Mouse (Mus musculus) skeletal muscle tissue, adult 2 months (tissue): ENCODE data around the gene Herpud2.
"Not testable (repeated sequence)": the region's sequence is repeated elsewhere in the genome, so short reads cannot be mapped to it uniquely, and the experiment has no call there.

Experiments
- DNase-seq: peaks from one replicate; pipeline ENCODE4 v3.0.0-alpha.2; 2012; ENCODE audit warnings: low read depth, low spot score

Gene Herpud2

DNA sequence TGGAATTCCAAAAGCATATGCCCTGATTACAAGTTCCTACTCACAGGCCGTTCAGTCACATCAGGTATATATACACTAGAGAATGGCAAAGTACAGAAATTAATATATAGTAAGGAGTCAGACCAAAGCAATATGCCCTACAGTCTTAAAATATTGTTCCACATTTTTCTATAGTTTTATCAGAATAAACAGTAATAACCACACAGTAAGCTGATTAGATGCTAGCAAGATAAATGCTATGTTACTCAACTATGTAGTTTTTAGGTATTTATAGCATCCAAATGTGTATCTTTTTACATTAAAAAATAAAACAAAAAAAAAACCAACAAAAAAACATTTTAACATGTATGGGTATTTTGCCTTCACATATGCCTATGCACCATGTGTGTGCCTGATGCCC is 5.7 kb downstream of the Herpud2 start:
- DNase-seq = no peak

DNA sequence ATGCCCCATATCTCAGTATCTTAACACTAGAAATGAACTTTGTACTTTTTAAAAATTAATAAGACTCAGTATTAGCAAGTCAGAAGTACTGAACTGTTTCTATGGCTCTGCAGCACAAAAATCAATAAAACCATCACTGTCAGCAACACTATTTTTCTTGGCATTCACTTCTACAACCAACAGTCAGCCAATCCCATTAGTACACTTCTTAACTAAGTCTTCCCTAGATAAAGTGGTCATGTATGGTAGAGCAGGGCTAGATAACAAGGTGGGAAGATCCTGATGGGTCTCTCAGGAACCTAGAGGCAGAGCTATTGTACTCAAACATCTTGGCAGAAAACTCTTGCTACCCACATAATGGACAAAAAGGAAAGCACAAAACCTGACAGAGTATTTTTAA is 7.7 kb downstream of the Herpud2 start:
- DNase-seq = no peak

DNA sequence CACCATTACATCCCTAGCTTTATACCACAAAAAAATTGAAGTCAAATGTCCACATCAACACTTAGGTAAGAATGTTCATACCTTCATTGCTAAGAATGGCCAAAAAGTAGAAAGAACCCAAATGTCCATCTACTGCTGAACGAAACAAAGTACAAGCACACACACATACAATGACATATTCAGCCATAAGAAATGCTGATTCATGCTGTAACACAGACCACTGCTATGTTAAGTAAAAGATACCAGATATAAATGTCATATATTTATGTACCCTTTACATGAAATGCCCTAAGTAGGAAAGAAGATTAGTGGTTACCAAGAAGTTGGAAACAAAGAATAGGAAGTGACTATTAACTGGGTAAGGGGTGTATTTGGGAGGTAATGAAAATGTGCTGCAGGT is 8.6 kb downstream of the Herpud2 start:
- DNase-seq = no peak

DNA sequence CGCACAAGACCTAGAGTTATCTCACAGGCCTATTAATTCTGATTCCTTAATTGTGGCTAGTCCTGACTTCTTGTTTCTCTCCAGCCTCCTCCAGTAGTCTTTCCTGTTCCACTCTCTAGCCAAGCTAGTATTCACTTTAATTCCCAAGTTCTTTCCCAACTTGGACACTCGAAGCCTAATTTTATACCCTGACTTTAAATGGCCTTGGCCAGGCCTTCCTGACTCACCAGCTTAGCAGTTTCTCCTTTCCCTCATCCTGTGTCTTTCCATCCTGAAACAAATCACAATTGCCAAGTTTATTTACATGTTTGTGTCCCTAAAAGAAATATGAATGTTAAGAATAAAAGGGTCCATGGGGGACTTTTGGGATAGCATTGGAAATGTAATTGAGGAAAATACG is 9.6 kb downstream of the Herpud2 start:
- DNase-seq = no peak

DNA sequence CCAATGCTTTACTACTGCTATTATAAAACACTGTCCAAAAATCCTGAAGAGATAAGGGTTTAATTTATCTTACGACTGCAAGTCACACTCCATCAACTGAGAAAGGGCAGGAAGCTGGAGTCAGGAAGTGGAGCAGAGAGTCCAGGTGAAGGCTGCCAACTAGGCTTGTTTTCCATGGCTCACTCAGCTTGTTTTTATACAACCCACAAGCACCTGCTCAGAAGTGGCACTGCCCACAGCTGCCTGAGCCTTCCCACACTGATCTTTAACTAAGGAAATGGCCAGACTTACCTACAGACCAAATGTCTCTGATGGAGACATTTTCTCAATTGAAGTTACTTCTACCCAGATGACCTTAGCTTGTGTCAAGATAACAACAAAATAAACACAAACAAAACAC is 11.3 kb downstream of the Herpud2 start:
- DNase-seq = peak; percentile 76

DNA sequence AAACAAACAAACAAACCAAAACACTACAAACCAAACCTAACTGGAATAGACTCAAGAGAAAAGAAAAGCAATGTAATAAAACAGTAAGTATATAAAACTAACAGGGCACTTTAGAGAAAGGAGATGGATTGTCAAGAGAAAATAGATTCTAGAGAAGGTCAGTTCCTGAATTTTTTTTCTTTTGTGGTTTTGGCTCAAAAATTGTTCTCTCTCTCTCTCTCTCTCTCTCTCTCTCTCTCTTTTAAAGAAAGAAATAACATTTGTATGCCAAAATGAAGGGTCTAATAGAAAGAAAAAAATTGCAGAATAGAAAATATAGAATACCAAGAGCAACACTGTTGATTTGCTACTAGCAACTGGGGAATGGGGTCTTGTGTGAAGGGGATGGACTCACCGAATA is 12.7 kb downstream of the Herpud2 start:
- no peak for DNase-seq

DNA sequence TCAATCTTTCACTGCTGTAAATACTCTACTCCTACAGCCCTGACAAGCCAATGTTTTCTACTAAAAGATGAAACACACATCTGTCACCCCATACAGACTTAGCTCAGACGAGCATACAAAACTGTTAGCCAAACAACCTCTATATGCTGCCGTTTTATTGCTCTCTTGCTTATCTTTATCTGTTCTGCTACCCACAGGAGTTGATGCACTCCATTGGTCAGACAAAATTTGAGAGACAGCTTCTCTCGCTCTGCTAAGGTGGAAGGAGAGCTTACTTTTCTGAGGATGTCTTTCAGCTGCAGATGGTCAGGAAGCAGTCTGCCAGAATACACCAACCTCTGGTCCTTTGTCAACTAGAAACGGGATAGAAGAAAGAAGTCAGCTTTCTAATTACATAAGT is 18.7 kb downstream of the Herpud2 start:
- DNase-seq = no peak

DNA sequence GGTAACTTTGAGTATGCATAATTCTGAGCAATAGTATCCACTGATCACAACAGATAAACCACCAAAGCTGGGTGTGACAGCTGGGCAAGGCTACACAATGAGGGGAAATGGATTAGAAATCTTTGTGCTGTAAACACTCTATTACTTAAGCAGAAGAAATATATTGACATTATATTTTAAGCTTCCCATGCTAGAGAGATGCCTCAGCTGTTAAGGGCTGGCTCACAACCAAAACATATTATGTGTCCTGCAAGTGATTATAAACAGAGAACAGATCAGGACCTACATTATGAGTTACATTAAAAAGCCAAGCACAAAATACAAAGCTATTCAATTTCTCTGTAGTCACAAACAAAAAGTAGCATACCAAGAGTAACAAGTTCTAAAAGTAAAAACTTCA is 19.4 kb downstream of the Herpud2 start:
- no peak for DNase-seq

DNA sequence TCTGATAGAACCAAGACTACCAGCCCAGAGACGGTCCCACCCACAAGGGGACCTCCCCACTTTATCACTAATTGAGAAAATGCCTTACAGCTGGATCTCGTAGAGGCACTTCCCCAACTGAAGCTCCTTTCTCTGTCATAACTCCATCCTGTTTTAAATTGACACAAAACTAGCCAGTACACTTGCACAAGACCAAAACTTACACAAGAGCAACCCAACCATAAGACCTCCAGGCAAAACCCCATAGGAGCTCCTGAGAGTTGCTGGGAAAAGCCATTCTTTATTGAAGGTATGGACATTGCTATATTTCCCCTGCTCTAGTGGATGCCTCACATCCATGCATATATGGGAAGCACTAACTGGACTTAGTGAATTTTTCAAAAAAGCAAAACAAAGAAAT is 27.6 kb downstream of the Herpud2 start:
- DNase-seq = no peak

DNA sequence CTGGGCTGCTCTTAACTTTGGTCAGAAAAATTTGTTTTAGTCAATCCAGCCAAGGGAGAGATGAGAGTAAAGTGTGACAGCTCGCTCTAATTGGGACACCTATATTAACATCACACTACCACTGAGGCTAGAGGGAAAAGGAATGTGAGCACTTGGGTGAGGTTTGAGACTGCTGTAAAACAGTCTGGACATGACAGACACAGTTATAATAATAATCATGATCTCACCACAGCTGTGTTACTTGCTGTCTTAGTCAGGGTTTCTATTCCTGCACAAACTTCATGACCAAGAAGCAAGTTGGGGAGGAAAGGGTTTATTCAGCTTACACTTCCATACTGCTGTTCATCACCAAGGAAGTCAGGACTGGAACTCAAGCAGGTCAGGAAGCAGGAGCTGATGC is 28.0 kb downstream of the Herpud2 start:
- not testable (repeated sequence) for DNase-seq

DNA sequence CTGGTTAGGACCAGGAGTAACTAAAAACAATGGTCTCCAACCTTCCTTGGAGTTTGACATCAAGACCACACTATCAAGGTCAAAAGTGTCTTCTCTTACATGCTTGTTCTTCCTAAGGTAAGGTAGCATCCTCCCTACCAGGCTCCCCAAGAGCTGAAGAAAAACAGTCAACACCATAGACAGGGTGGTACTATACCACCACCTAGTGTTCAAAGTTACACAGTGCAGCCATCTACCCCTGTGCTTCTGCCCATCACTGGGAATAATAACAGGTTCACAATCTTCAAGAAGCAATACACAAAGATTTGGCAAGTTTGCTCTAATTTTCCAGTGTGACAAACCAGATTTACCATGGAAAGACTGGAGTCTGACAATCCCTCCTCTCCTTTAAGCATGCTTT is 47.0 kb downstream of the Herpud2 start:
- peak; percentile 20 for DNase-seq

DNA sequence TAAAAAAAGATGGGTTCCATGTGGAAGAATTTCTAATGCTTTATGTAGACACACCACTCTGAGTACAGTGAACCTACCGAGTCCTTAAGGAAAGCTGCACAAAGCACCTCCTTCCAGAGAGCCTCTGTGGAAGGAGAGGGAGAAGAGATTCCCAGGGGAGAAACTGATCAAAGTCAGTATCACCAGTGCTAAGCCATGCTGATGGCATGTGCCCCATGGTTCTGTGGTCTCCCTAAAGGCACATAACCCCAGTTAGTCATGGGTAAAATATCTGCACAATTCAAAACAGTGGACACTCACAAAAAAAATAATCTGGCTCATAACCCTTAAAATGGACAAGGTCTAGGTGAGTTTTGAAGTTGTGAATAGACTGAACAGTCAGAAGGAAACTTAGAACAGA is 48.7 kb downstream of the Herpud2 start:
- DNase-seq = no peak

DNA sequence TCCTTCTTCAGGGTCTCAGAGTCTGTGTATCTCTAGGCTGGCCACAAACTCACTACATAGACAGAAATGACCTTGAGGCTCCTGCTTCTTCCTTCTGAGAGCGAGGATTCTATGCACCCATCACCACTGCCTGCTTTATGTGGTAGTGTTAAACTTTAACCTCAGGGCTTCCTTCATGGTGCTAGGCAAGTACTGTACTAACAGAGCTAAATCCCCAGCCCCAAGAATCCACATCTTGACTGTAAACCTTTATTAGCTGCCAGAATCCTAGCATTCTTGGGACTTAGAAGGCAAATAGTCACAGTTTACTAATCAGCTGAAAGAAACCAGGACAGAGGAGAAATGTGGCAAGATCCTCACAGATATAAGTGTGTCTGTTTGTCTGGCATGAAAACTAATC is 60.8 kb downstream of the Herpud2 start:
- DNase-seq = no peak

DNA sequence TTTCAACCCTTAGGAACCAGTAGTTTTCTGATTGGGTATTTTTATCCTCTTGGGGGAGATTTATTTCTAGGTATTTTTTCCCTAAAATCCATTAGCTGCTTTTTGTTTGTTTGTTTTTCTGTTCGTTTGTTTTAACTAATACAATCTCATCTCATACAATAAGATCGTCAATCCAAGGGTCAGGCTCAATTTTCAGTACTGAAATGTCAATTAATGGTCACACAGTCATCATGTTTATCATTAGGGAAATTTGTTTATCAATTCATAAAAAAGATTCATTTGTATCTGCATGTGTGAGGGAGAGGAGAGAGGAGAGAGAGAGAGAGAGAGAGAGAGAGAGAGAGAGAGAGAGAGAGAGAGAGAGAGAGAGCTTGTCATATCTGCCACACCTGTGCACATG is 62.5 kb downstream of the Herpud2 start, which contains the start of gene Gm10181:
Gm10181 (plus strand) TSS at position 301 of the 400 bp plus-strand sequence.
- DNase-seq = no peak

DNA sequence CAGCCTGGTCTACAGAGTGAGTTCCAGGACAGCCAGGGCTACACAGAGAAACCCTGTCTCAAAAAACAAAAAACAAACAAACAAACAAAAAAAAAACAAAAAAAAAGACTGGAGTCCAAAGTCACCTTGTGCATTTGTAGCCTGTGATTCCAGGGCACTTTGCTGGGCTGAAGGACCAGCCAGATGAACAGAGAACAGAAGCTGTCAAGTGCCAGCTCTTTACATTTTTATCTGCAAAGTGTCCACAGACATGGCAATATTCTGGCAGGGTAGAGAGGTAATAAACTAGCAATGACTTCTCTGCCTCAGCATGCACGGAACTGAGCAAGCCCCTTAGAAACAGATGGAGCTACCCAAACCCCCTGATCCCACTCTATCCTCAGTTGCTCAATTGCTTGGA is 75.1 kb downstream of the Herpud2 start:
- DNase-seq = no peak

DNA sequence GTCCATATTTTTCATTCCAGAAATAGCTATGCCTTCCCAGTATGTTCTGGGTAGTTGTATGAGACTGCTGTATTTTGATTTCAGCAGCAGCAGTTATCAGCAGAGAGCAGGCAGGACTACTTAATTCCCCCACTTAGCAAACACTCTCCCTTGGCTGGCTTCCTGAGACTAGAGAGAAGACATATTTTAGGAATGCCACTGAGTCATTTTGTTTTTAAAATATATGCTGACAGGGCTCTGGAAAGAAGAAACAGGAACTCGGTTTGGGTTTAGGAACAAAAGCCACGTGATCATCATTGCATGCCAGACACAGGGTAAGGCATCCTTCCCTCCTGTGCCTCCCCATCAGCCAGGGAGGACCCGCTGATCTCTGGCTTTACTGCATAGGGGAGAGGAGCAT is 75.6 kb downstream of the Herpud2 start:
- peak; percentile 8 for DNase-seq

DNA sequence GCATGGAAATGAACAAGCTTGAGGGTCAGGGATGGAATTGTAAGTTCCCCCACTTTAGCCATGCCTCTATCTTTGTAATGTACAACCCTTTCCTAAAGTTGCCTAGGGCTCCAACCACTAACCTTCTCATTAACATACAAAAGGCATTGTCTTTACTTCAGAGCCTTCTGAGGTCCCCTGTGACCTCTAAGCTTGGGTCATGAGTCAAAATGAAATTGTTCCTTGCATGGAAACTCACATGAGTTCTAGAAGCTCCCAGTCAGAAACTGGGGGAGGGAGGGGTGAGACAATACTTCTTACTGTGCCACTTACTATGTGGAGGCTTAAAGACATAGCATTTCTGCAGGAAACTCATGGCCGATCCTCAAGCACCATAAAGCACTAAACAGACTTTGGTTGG is 79.0 kb downstream of the Herpud2 start:
- no peak for DNase-seq

DNA sequence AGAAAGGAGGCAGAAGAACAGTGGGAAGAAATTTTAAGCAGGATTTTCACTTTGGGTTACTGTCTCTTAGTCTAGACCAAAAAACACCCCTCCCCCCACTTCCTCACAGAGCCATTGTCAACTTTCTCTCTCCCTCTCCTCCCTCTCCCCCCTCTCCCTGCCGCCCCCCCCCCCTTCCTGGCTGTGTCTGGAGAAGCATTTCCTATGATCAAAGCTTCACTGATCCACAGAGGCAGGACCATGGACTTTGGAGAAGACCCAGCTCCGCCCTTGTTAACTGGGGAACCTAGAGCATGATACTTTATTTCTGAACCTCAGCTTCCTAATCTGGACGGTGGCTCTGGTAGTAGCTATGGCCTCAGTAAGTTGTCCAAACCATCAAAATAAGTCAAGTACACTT is 92.9 kb downstream of the Herpud2 start:
- no peak for DNase-seq
